Mouse (Mus musculus): ENCODE data around the gene Chchd3.
A peak's percentile ranks its signal among the peaks of the same experiment; 100 is the strongest.

Chchd3 gene

GRCm38 (mm10) chr6:33002988-33003387 is 57.1 kb downstream of the Chchd3 start:
- no peak for DNase-seq (ENCODE audit: low read depth, low spot score)

DNA sequence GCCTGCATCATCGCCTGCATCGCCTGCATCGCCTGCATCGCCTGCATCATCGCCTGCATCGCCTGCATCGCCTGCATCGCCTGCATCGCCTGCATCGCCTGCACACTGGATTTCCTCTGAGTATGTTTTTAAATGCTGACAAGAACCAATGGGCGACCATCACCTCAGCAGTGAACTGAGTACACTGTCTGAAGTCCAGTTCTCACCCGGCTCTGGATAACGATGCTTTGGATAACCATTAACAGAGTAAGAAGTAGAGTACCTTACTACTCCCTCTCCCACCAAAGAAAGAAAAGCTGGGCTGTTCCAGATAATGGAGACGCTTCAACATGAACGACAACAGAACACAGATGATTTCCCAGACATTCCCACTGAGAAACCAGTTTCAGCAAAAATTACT is 58.8 kb downstream of the Chchd3 start:
- no peak for DNase-seq (ENCODE audit: low read depth, low spot score)

DNA sequence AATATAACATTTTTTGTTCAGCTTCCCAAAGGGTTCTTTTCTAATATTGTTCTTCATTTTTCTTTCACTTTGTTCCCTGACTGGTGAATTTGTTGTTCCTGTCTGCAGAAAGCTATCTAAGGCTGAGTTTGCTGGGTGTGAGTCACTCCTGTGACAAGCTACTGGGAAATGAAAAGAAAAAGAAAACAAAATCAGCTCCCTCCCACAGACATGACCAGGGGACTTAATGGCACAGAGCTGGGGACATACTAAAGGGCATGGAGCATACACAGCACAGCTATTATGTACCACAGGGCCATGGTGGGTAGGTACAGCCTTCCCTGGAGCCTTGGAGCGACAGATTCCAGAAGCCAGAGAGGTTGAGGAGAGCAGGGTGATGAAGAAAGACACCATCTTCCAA is 63.5 kb downstream of the Chchd3 start:
- no peak for DNase-seq (ENCODE audit: low read depth, low spot score)

GRCm38 (mm10) chr6:32993847-32994246 is 66.2 kb downstream of the Chchd3 start:
- DNase-seq (ENCODE audit: low read depth, low spot score) = no peak

DNA sequence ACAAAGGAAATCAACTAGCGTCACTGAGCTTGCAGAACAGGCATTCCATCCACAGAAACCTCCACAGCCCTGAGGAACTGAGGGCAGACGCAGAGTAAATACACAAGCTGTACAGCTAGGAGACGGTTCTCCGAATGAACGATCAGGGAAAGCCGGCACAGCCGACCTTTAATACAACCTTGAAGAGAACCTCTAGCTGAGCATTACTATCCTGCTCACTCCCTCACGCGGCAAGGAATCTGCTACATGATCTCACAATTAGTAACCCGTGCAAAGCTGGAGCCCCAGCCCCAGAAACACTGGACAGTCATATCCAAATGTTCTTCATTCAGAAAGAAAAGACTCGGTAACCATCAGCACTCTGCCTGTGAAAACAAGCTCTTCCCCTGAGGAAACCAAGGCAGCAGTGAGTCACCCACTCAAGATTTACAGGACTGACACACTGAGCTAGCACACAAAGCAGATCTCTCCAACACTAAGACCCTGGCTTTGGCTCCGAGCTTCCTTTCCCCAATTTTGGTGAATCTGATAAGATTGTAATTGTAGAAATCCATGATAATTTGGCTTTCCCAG is 69.9 kb downstream of the Chchd3 start:
- no peak for DNase-seq (ENCODE audit: low read depth, low spot score)

DNA sequence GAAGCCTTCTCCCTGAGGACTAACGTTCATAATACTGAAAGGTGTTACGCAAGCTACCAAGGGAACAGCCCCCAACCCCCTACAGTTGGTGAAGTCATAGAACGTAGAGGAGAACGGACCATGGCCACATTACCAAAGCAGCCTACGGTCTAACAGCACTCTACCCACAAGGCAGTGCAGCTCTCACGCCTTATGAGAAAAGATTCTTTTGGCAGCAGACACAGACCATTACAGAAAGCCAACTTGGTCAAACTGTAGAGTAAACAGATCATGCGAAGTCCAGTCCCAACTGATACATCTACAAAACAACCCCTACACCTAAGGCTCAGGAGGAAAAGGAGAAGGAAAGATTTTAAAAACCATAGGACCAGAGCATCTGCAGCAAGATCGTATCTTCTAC is 71.5 kb downstream of the Chchd3 start:
- DNase-seq (ENCODE audit: low read depth, low spot score) = no peak

GRCm38 (mm10) chr6:32983876-32984275 is 76.2 kb downstream of the Chchd3 start:
- DNase-seq (ENCODE audit: low read depth, low spot score) = no peak

DNA sequence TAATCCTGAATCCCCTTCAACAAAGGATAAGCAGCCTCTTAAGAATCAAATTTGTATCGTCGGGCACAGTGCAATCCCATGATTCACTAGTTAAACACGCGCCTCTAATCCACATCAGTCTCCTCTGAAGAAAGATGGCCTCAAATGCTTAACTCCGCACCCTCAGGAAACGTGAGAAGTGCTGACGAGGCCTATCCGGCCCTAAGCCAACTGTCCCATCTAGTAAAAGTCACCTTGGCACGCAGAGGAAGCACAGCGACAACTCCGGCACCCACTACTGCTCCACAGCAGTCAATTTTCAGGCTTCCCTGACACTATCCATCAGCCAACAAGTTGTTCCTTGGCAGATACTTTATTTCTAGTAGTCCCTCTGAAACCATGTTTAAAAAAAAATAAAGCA is 78.8 kb downstream of the Chchd3 start:
- DNase-seq (ENCODE audit: low read depth, low spot score) = no peak

DNA sequence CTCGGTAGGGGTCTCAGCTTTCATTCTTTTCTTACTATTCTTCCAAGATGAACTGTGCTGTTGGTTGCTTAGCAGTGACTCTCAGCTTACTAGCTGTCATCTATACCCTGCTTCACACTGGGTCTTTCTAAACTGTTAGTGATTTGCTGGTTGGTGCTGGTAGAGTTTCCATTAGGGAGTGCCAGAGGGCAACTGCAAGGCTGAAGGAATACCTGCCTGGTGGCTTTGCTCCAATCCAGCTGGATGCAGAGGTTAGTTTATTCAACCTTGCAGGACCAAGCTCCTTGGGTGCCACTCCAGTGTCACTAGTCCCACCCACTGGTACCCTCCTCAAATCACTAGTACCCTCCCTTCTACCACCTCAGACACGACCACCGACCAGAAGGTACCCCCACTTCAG is 81.2 kb downstream of the Chchd3 start:
- no peak for DNase-seq (ENCODE audit: low read depth, low spot score)

DNA sequence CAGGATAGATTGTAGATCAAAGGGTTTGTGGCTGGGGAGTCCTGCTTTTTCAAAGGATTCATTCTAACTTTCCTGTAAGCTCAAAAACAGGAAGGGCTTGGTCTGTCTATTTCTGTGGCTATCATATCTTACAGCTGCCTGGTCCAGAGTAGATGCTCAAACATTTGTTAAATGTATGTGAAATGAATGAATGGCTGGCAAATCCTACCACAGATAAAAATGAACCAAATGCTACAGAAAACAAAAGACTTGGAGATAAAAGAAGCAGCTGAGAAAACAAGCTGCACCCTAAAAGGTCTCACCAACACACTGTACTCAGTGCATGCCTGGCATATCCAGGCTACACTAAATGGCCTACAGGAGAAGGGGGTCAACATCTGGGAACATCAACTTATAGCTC is 88.1 kb downstream of the Chchd3 start:
- DNase-seq (ENCODE audit: low read depth, low spot score) = no peak

GRCm38 (mm10) chr6:32968971-32969370 is 91.1 kb downstream of the Chchd3 start:
- peak; percentile 58 for DNase-seq (ENCODE audit: low read depth, low spot score)

GRCm38 (mm10) chr6:32962048-32962447 is 98.0 kb downstream of the Chchd3 start:
- no peak for DNase-seq (ENCODE audit: low read depth, low spot score)

DNA sequence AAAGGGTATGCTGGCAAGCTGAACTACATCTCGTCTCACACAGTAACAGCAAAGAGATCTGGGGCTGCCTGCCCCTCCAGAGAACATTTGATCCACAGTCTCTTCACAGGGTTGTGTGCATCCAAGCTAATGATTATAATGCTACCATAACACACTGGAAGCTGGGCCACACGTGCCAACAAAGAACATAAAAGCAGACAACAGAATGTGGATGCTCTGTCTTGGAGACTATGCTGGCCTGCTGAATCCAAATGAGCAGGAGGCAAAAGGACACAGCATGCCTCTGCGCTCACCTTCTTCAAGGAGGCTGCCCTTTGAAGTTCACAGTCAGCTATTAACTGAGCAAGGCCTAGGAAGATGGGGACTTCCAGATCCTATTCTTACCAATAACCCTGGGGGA is 98.6 kb downstream of the Chchd3 start:
- no peak for DNase-seq (ENCODE audit: low read depth, low spot score)

GRCm38 (mm10) chr6:32959816-32960550 is 100.1 kb downstream of the Chchd3 start:
- no peak for DNase-seq (ENCODE audit: low read depth, low spot score)

DNA sequence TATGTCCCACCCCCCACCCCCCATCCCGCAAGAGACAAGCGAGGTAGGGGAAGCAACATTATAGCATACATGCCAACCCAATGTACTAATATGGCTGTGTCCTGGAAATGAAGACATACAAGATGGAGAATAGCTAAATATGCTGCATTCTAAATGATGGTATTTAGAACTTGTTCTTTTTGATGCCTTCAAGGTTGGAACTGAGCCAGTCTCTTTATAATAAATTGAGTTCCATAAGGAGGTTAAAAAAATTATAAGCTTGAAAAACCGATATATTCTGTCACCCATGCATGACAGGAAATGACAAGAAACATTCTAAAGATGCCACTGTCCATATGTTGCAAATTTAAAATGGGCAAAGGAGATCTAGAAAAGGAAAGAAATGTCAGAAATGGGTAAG is 104.6 kb downstream of the Chchd3 start:
- DNase-seq (ENCODE audit: low read depth, low spot score) = no peak

- DNase-seq (ENCODE audit: low read depth, low spot score) = no peak
Observed at GRCm38 (mm10) chr6:32950973-32951372, 109.1 kb downstream of the Chchd3 start.

DNA sequence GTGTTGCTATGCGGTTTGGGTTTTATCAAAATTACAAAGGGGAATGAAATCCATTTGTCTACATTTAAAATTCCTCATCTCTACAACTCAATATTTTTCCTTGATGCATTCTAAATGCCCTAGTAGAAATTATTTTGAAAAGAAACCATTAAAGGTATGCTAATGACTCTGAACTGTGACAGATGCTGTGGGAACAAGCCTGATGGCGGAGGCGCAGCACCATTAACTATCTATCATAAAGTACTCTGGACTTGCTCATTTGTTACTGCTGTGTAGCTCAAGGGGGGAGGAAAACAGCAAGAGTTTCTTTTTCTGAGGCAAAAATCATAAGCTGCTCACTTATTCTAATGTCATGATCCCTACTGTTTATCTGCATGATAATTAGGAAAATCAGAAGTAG is 110.4 kb downstream of the Chchd3 start:
- no peak for DNase-seq (ENCODE audit: low read depth, low spot score)

DNA sequence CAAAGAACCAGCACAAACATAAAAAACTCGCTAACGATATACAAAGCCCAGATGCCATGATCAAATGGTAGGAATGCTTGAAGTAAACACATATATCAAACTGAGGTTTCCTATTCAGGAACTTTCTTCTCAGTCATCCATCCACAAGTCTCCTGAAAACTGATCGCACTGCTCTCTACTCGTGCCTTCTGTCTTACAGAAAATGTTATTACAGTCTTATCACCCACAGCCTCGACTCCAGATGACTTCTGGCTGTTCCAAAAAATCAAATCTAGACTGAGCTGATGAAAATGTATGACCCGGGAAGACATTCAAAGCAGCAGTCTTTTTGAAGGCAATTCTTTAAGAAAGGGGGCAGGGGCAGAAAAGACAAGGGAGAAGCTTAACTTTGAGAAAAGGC is 112.8 kb downstream of the Chchd3 start:
- no peak for DNase-seq (ENCODE audit: low read depth, low spot score)

GRCm38 (mm10) chr6:32944956-32945355 is 115.1 kb downstream of the Chchd3 start:
- DNase-seq (ENCODE audit: low read depth, low spot score) = no peak

DNA sequence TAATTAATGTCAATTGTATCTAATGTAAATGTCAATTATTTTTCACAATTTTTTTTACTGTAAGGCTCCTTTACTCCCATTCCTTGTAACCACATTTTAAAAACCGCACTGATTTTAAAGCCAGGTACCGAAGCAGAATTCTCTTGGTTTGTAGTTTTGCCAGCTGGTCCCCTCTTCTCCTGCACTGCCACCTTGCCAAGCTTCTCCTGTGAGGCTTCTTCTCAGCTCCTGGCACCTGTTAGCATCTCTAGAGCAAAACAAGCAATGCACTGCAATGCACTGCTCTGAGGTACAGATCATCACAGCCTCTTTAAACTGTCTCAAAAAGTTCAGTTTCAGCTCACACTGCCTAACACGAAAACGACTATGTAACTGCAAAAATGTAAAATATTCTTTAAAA is 116.4 kb downstream of the Chchd3 start:
- no peak for DNase-seq (ENCODE audit: low read depth, low spot score)

DNA sequence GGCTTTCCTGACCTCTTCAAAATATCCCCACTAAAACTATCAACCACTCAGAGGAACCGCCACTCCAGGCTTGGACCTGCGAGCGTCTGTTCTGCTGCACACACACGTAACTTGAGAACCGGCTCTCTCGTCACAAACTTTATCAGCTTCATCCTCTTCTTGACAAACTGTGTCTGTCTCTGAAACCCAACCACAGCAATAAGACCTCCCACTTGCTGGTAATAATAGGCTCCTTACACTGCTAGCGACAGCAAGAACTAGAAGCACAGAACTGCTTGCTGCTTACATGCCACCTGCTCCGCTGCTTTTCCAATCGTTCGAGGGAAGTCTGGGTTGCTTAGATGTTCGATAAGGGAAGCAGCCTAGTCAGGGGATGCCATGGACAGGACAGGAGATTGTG is 119.8 kb downstream of the Chchd3 start:
- no peak for DNase-seq (ENCODE audit: low read depth, low spot score)

DNA sequence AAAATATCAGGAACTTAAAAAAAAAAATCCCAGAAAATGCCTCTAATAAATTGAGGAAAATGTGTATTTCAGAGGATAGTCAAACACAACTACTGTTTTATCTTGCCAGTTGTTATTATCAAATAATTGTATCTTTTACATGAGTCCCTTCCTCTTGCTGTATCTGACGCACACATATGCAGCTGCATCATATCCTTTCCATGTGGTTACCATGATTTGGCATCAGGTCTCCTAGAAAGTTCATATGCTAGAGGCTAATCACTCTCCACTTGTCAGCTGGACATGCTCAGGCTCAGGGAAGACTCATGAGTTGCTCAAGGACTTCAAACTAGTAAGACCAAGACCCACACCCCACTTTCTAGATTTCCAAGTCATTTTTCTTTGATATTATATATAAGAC is 122.4 kb downstream of the Chchd3 start:
- no peak for DNase-seq (ENCODE audit: low read depth, low spot score)

DNA sequence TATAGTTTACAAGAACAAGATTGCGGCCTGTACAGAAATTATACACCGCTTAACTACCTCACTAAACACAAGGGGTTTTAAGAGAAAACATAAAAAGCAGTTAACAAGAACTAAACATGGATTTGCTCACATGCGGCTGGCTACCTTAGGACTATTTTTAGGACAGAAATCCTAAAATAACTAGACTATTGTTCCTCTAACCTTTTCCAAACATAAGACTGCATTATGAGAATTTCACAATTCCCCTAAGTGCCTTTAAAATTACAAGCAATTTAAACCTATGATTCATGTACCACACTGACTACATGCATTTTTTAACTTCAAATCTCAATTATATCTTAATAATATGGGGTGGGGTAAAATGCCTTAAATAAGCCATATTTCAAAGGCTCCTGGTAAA is 123.3 kb downstream of the Chchd3 start:
- DNase-seq (ENCODE audit: low read depth, low spot score) = no peak

DNA sequence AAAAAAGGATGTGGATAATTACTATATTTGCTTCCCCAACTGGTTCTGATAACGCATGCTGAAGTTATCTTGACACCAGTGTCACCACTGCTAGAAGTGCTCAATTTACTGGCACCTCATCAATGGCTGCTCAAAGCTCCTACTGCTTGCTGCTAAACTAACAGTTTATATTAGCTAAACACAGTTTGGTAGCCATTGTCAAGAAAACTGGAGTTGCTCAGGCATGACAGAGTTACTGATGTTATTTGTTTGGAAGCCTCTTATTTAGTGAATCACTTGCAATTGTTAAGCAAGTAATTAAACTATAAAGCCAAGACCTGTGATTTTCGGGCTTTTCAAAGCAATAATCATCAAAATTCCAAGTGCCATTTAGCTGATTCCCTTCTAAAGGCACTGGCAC is 123.7 kb downstream of the Chchd3 start:
- no peak for DNase-seq (ENCODE audit: low read depth, low spot score)

All from ES-CJ7 (cell line).